Mouse (Mus musculus): Measurements from ENCODE around the gene Cmtr2.
A peak's percentile ranks its signal among the peaks of the same experiment; 100 is the strongest.

Gene Cmtr2

GRCm38 (mm10) chr8:110215365-110215764 is at the start of gene Cmtr2:
TSS of gene Cmtr2 (plus strand) at chr8:110215665.
- no peak for DNase-seq (ENCODE audit: low spot score in 2 of 2)

- DNase-seq (ENCODE audit: low spot score in 2 of 2) = no peak
Measured at GRCm38 (mm10) chr8:110166270-110166669, 49.2 kb upstream of the Cmtr2 start.

- DNase-seq (ENCODE audit: low spot score in 2 of 2) = peak in 1 of 2 experiments; percentile 1
Measured at GRCm38 (mm10) chr8:110168046-110168445, 47.4 kb upstream of the Cmtr2 start, which contains the start of gene Calb2. TSS of gene Calb2 (minus strand) at chr8:110168210.

- no peak for DNase-seq (ENCODE audit: low spot score in 2 of 2)
Measured at GRCm38 (mm10) chr8:110172161-110172560, 43.3 kb upstream of the Cmtr2 start.

- DNase-seq (ENCODE audit: low spot score in 2 of 2) = no peak
Measured at GRCm38 (mm10) chr8:110174826-110175225, 40.6 kb upstream of the Cmtr2 start.

- no peak for DNase-seq (ENCODE audit: low spot score in 2 of 2)
Measured at GRCm38 (mm10) chr8:110177359-110178155, 37.9 kb upstream of the Cmtr2 start.

GRCm38 (mm10) chr8:110182735-110183367 is 32.6 kb upstream of the Cmtr2 start:
- no peak for DNase-seq (ENCODE audit: low spot score in 2 of 2)

GRCm38 (mm10) chr8:110183748-110184147 is 31.7 kb upstream of the Cmtr2 start:
- DNase-seq (ENCODE audit: low spot score in 2 of 2) = no peak

- DNase-seq (ENCODE audit: low spot score in 2 of 2) = no peak
Measured at GRCm38 (mm10) chr8:110185538-110185937, 29.9 kb upstream of the Cmtr2 start.

GRCm38 (mm10) chr8:110188961-110189750 is 26.3 kb upstream of the Cmtr2 start:
- no peak for DNase-seq (ENCODE audit: low spot score in 2 of 2)

- peak in 1 of 2 experiments; percentile 26 for DNase-seq (ENCODE audit: low spot score in 2 of 2)
Measured at GRCm38 (mm10) chr8:110196678-110197077, 18.8 kb upstream of the Cmtr2 start.

- DNase-seq (ENCODE audit: low spot score in 2 of 2) = no peak
Measured at GRCm38 (mm10) chr8:110201806-110202205, 13.7 kb upstream of the Cmtr2 start.

- DNase-seq (ENCODE audit: low spot score in 2 of 2) = no peak
Measured at GRCm38 (mm10) chr8:110216253-110216652, 788 bp downstream of the Cmtr2 start.

GRCm38 (mm10) chr8:110217198-110217597 is 1.7 kb downstream of the Cmtr2 start:
- DNase-seq (ENCODE audit: low spot score in 2 of 2) = peak in 1 of 2 experiments; percentile 8

- peak; percentile 97 to 99 for DNase-seq (ENCODE audit: low spot score in 2 of 2)
Measured at GRCm38 (mm10) chr8:110217681-110218131, 2.2 kb downstream of the Cmtr2 start.

- DNase-seq (ENCODE audit: low spot score in 2 of 2) = no peak
Measured at GRCm38 (mm10) chr8:110218511-110218910, 3.0 kb downstream of the Cmtr2 start.

- no peak for DNase-seq (ENCODE audit: low spot score in 2 of 2)
Measured at GRCm38 (mm10) chr8:110220936-110221335, 5.5 kb downstream of the Cmtr2 start.

- no peak for DNase-seq (ENCODE audit: low spot score in 2 of 2)
Measured at GRCm38 (mm10) chr8:110230803-110231202, 15.3 kb downstream of the Cmtr2 start.

- DNase-seq (ENCODE audit: low spot score in 2 of 2) = no peak
Measured at GRCm38 (mm10) chr8:110242278-110243177, 27.1 kb downstream of the Cmtr2 start.

- no peak for DNase-seq (ENCODE audit: low spot score in 2 of 2)
Measured at GRCm38 (mm10) chr8:110244566-110244965, 29.1 kb downstream of the Cmtr2 start.

GRCm38 (mm10) chr8:110247238-110247637 is 31.8 kb downstream of the Cmtr2 start:
- no peak for DNase-seq (ENCODE audit: low spot score in 2 of 2)
